In the genomic region with DNA sequence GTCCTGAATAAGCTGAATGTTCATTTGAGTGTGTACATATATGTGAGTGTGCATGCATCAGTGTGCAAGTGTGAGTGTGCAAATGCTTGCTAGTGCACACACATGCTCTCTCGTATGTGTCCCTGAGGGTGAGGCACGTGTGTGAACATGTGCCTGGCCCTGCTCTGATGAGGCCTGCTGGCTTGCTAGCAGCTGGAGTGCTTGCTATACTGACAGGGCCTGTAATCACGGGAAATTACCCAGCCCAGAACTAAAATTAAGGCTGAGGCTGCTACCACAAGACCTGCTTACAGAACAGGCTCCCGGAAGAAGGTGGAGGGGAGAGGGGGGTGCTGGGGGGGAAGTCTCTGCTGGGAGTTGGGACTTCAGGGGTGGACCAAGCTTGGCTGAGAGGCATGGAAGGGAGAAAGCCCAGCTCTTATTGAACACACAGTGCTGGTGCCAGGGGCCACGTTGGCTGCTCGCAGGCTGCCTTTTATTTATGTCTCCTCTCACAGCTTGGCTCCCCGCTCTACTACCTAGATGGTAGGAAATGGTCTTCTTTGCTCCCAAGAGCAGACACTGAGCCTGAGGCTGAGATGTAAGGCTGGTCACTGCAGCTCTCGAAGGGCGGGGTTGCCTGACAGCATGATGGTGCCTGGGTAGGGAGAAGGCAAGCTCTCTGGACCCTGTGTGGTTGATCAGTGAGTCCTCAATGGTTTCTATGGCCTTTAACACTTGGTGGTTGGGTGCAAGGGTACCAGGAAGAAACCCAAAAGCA, we compare ENCODE assay signal across 11 mouse cellular contexts. TPM values are rescaled to one million over a fixed set of nuclear protein-coding genes. Genes with fewer than 3 reads are reported as not detected.
DNase-seq lines count a peak whose midpoint lies in the region; ATAC-seq and TF ChIP-seq lines count a peak whose summit lies in the region.
"Had no signal": no experiment of that assay in that cellular context is flagged by ENCODE, and none has a peak within 500 bp of the region (broad histone marks: within the 10 kb centered on the region; RNA-seq: fewer than 3 reads in every experiment).

No protein-coding gene starts in this region.

- no peak for ATAC-seq in cerebellum, adult (ENCODE audit: insufficient number of reproducible peaks, low FRiP score, low TSS enrichment)
- 0 out of 2 replicates have a peak, but pooled peaks have one; percentile 23 for ATAC-seq in stomach, embryonic 16.5 days (ENCODE audit: insufficient read depth, low FRiP score)
- no peak for ATAC-seq in stomach, postnatal 0 days (ENCODE audit: low FRiP score, low TSS enrichment)
- no peak for ATAC-seq in liver, postnatal 0 days
- ATAC-seq: hindbrain, postnatal 0 days had no signal

- no peaks in the 10 kb centered on the region for H3K9me3 ChIP-seq in stomach, embryonic 16.5 days (replicated peaks; ENCODE audit: control insufficient read depth, low read length)
- no peaks in the 10 kb centered on the region for H3K9me3 ChIP-seq in stomach, postnatal 0 days (ENCODE audit: control insufficient read depth, low read length)
- H3K9me3 ChIP-seq in liver, postnatal 0 days (ENCODE audit: low read length), result no peaks in the 10 kb centered on the region
- H3K9me3 ChIP-seq: heart, embryonic 10.5 days had no signal

- no peak for TF ChIP-seq CTCF in stomach, postnatal 0 days (IDR thresholded peaks at IDR 0.05; ENCODE audit: low read depth)
- TF ChIP-seq CTCF in liver, postnatal 0 days (IDR thresholded peaks at IDR 0.05; ENCODE audit: low read depth), result no peak

- no peaks in the 10 kb centered on the region for H3K36me3 ChIP-seq in stomach, embryonic 16.5 days (ENCODE audit: control insufficient read depth, insufficient read depth, low read length)
- H3K36me3 ChIP-seq in stomach, postnatal 0 days (ENCODE audit: control insufficient read depth, insufficient read depth, low read length), result no peaks in the 10 kb centered on the region
- H3K36me3 ChIP-seq in liver, postnatal 0 days (replicated peaks; ENCODE audit: insufficient read depth, low read length), result no peaks in the 10 kb centered on the region
- H3K36me3 ChIP-seq: heart, embryonic 10.5 days had no signal

- H3K4me3 ChIP-seq in stomach, embryonic 16.5 days (replicated peaks; ENCODE audit: low read length), result no peak overlapping the region
- H3K4me3 ChIP-seq in stomach, postnatal 0 days (ENCODE audit: low read depth, low read length), result no peak overlapping the region
- H3K4me3 ChIP-seq in liver, postnatal 0 days (ENCODE audit: low read depth, low read length), result no peak overlapping the region
- H3K4me3 ChIP-seq: heart, embryonic 10.5 days had no signal

- H3K9ac ChIP-seq in stomach, embryonic 16.5 days (ENCODE audit: low read length), result no peak overlapping the region
- H3K9ac ChIP-seq in stomach, postnatal 0 days (ENCODE audit: low read length), result no peak overlapping the region
- H3K9ac ChIP-seq in liver, postnatal 0 days (replicated peaks), result no peak overlapping the region
- H3K9ac ChIP-seq: liver, embryonic 14.5 days had no signal

- WGBS in stomach, embryonic 16.5 days, result 69% methylated on average over 9 of the region's 9 CpGs
- 64% methylated on average over 9 of the region's 9 CpGs for WGBS in stomach, postnatal 0 days
- WGBS in liver, postnatal 0 days (ENCODE audit: insufficient replicate concordance), result 70% methylated on average over 9 of the region's 9 CpGs

- H3K27me3 ChIP-seq in stomach, embryonic 16.5 days (ENCODE audit: control insufficient read depth, insufficient read depth, low read length), result no peaks in the 10 kb centered on the region
- H3K27me3 ChIP-seq in stomach, postnatal 0 days (ENCODE audit: control insufficient read depth, insufficient read depth, low read length), result no peaks in the 10 kb centered on the region
- no peaks in the 10 kb centered on the region for H3K27me3 ChIP-seq in liver, postnatal 0 days (ENCODE audit: insufficient read depth, low read length)

- no peak overlapping the region for H3K4me2 ChIP-seq in stomach, embryonic 16.5 days (ENCODE audit: low read depth, low read length)
- no peak overlapping the region for H3K4me2 ChIP-seq in stomach, postnatal 0 days (replicated peaks; ENCODE audit: low read depth)
- no peak overlapping the region for H3K4me2 ChIP-seq in liver, postnatal 0 days (ENCODE audit: low read depth, low read length)

- no peak overlapping the region; the same call in 1 of the 2 replicates for H3K27ac ChIP-seq in stomach, embryonic 16.5 days (ENCODE audit: low read length)
- H3K27ac ChIP-seq in stomach, postnatal 0 days (replicated peaks), result no peak overlapping the region
- H3K27ac ChIP-seq in liver, postnatal 0 days (ENCODE audit: low read depth), result no peak overlapping the region
- H3K27ac ChIP-seq: heart, embryonic 10.5 days; hindbrain, postnatal 0 days; liver, embryonic 14.5 days had no signal

- DNase-seq in cerebellum, adult 18-20 months, result peak; percentile 15 to 30
- peak; percentile 25 for DNase-seq in kidney, postnatal 10 days
- DNase-seq in kidney, adult 8-10 months, result no peak
- no peak for DNase-seq in stomach, postnatal 0 days (ENCODE audit: low spot score)
- DNase-seq in spleen, adult 18-20 months, result no peak
- DNase-seq in liver, postnatal 0 days, result no peak

- peaks cover 10% of the 10 kb centered on the region for H3K4me1 ChIP-seq in stomach, embryonic 16.5 days (ENCODE audit: control insufficient read depth, insufficient read depth, low read length)
- no peaks in the 10 kb centered on the region; the same call in 1 of the 2 replicates for H3K4me1 ChIP-seq in stomach, postnatal 0 days (replicated peaks; ENCODE audit: control insufficient read depth, insufficient read depth)
- no peaks in the 10 kb centered on the region for H3K4me1 ChIP-seq in liver, postnatal 0 days (ENCODE audit: insufficient read depth)

- no peak for TF ChIP-seq EP300 in stomach, postnatal 0 days (optimal IDR thresholded peaks at IDR 0.05)
- TF ChIP-seq EP300 in liver, postnatal 0 days (IDR thresholded peaks at IDR 0.05; ENCODE audit: low read depth), result no peak

RNA-seq across cellular contexts. Expression of a gene that starts 23.0 kb away (rescaled TPM):
- 0.17 TPM in 1 of 2 replicates, not detected in the other for polyA plus RNA-seq in stomach, embryonic 16.5 days (2015; fragmentation: Nextera tagmentation; extraction: Ambion mirVana)
- polyA plus RNA-seq in stomach, postnatal 0 days (2015; fragmentation: Nextera tagmentation; extraction: Ambion mirVana), result not detected in 2 replicates
- polyA plus RNA-seq in liver, postnatal 0 days (2015; fragmentation: Nextera tagmentation; extraction: Ambion mirVana), result 0.08 and 0.09 TPM in 2 replicates
- polyA plus RNA-seq: heart, embryonic 10.5 days; hindbrain, postnatal 0 days had no signal

RNA-seq across cellular contexts. Expression of a gene that starts 52.7 kb away (rescaled TPM):
- 8.8 and 8.9 TPM in 2 replicates for polyA plus RNA-seq in stomach, embryonic 16.5 days (2015; fragmentation: Nextera tagmentation; extraction: Ambion mirVana)
- polyA plus RNA-seq in stomach, postnatal 0 days (2015; fragmentation: Nextera tagmentation; extraction: Ambion mirVana), result 5.4 and 5.5 TPM in 2 replicates
- not detected in 2 replicates for polyA plus RNA-seq in liver, postnatal 0 days (2015; fragmentation: Nextera tagmentation; extraction: Ambion mirVana)

Comparison
In these comparisons a context has a peak if more than half of its experiments do, and no peak if none do; other contexts are left out.
1. DNase-seq: peak in cerebellum, adult 18-20 months (2 of 2) and kidney, postnatal 10 days (single experiment); none in kidney, adult 8-10 months (0 of 2), stomach, postnatal 0 days (single experiment), spleen, adult 18-20 months (0 of 2) and liver, postnatal 0 days (single experiment).